Mouse (Mus musculus) left cerebral cortex, adult 11 months (tissue): Measurements from ENCODE around the gene Oprm1.
A peak's percentile ranks its signal among the peaks of the same experiment; 100 is the strongest.

Experiments used
- DNase-seq: peaks from one replicate; pipeline ENCODE4 v3.0.0; 2022; ENCODE audit warnings: low spot score

Gene Oprm1

GRCm38 (mm10) chr10:7047288-7047918, 289.1 kb downstream of the Oprm1 start:
- no peak for DNase-seq

- no peak for DNase-seq
Measured at GRCm38 (mm10) chr10:7047919-7048291, 289.6 kb downstream of the Oprm1 start.

GRCm38 (mm10) chr10:7049901-7050300, 291.6 kb downstream of the Oprm1 start:
- no peak for DNase-seq

- no peak for DNase-seq
Measured at GRCm38 (mm10) chr10:7052315-7053017, 294.2 kb downstream of the Oprm1 start, which contains the start of gene Ipcef1. Gene Ipcef1, minus strand, starts transcription at chr10:7052478.

- DNase-seq: no peak
Measured at GRCm38 (mm10) chr10:7054560-7055205, 296.4 kb downstream of the Oprm1 start.

- no peak for DNase-seq
Measured at GRCm38 (mm10) chr10:7057546-7057945, 299.2 kb downstream of the Oprm1 start.

GRCm38 (mm10) chr10:7060326-7060725, 302.0 kb downstream of the Oprm1 start:
- no peak for DNase-seq

GRCm38 (mm10) chr10:7062993-7063392, 304.7 kb downstream of the Oprm1 start:
- no peak for DNase-seq

- DNase-seq: no peak
Measured at GRCm38 (mm10) chr10:7063752-7064457, 305.6 kb downstream of the Oprm1 start.

- DNase-seq: no peak
Measured at GRCm38 (mm10) chr10:7068608-7069007, 310.3 kb downstream of the Oprm1 start.

- DNase-seq: no peak
Measured at GRCm38 (mm10) chr10:7069090-7069489, 310.8 kb downstream of the Oprm1 start.

- no peak for DNase-seq
Measured at GRCm38 (mm10) chr10:7070100-7070835, 312.0 kb downstream of the Oprm1 start.

GRCm38 (mm10) chr10:7070924-7071323, 312.6 kb downstream of the Oprm1 start:
- no peak for DNase-seq

GRCm38 (mm10) chr10:7074231-7074630, 315.9 kb downstream of the Oprm1 start:
- DNase-seq: no peak

- no peak for DNase-seq
Measured at GRCm38 (mm10) chr10:7075661-7076060, 317.4 kb downstream of the Oprm1 start.

GRCm38 (mm10) chr10:7076201-7076600, 317.9 kb downstream of the Oprm1 start:
- peak; percentile 73 for DNase-seq

GRCm38 (mm10) chr10:7076662-7077211, 318.4 kb downstream of the Oprm1 start:
- no peak for DNase-seq

- DNase-seq: no peak
Measured at GRCm38 (mm10) chr10:7077389-7077808, 319.1 kb downstream of the Oprm1 start.

- no peak for DNase-seq
Measured at GRCm38 (mm10) chr10:7077971-7078370, 319.7 kb downstream of the Oprm1 start.
